Mouse (Mus musculus): ENCODE measurements around the gene Sox15.
A peak's percentile ranks its signal among the peaks of the same experiment; 100 is the strongest.

Sox15 gene

GRCm38 (mm10) chr11:69645860-69646259, 9.3 kb upstream of the Sox15 start:
- no peak for DNase-seq

- DNase-seq: no peak
Observed at GRCm38 (mm10) chr11:69653399-69653798, 1.7 kb upstream of the Sox15 start.

GRCm38 (mm10) chr11:69654760-69655159, 354 bp upstream of the Sox15 start:
- DNase-seq: no peak

- no peak for DNase-seq
Observed at GRCm38 (mm10) chr11:69656065-69656455, 946 bp downstream of the Sox15 start.

- DNase-seq: no peak
Observed at GRCm38 (mm10) chr11:69656617-69657461, 1.7 kb downstream of the Sox15 start.

GRCm38 (mm10) chr11:69657462-69657881, 2.4 kb downstream of the Sox15 start:
- no peak for DNase-seq

- no peak for DNase-seq
Observed at GRCm38 (mm10) chr11:69661221-69661881, 6.2 kb downstream of the Sox15 start.

GRCm38 (mm10) chr11:69662213-69662966, 7.3 kb downstream of the Sox15 start, which contains the start of gene Mpdu1:
Gene Mpdu1 (minus strand): TSS chr11:69662642.
- peak; percentile 91 to 94 for DNase-seq

- DNase-seq: no peak
Observed at GRCm38 (mm10) chr11:69662967-69663671, 8.0 kb downstream of the Sox15 start.

- DNase-seq: no peak
Observed at GRCm38 (mm10) chr11:69663795-69664194, 8.7 kb downstream of the Sox15 start.

GRCm38 (mm10) chr11:69664841-69665240, 9.7 kb downstream of the Sox15 start:
- no peak for DNase-seq

GRCm38 (mm10) chr11:69665457-69665960, 10.4 kb downstream of the Sox15 start:
- no peak for DNase-seq

GRCm38 (mm10) chr11:69665961-69666664, 11.0 kb downstream of the Sox15 start, which contains the start of gene Cd68:
Gene Cd68 (minus strand): TSS chr11:69666153.
- no peak for DNase-seq

GRCm38 (mm10) chr11:69666665-69667005, 11.5 kb downstream of the Sox15 start:
- no peak for DNase-seq

GRCm38 (mm10) chr11:69670786-69671725, 15.9 kb downstream of the Sox15 start:
- peak; percentile 90 to 92 for DNase-seq

GRCm38 (mm10) chr11:69671726-69672124, 16.6 kb downstream of the Sox15 start:
- DNase-seq: peak in 1 of 2 experiments; percentile 69

GRCm38 (mm10) chr11:69672211-69672706, 17.1 kb downstream of the Sox15 start, which contains the start of gene Eif4a1:
Gene Eif4a1 (minus strand): TSS chr11:69672423.
- DNase-seq: peak; percentile 100

- no peak for DNase-seq
Observed at GRCm38 (mm10) chr11:69679144-69679543, 24.0 kb downstream of the Sox15 start.

GRCm38 (mm10) chr11:69680136-69680855, 25.2 kb downstream of the Sox15 start:
- no peak for DNase-seq

Measured in thymus, adult 18-20 months (tissue).